ENCODE assay signal across 18 mouse cellular contexts in genomic region chr8:48348901-48349300, GRCm38 (mm10).
A peak's percentile ranks its signal among the peaks of the same experiment; 100 is the strongest.
DNase-seq lines count a peak whose midpoint lies in the region; ATAC-seq lines count a peak whose summit lies in the region.
"Had no signal": no experiment of that assay in that cellular context is flagged by ENCODE, and none has a peak within 500 bp of the region (broad histone marks: within the 10 kb centered on the region; RNA-seq: fewer than 3 reads in every experiment).

No protein-coding gene starts in this region.

- no peaks in the 10 kb centered on the region for H3K9me3 ChIP-seq in heart, embryonic 12.5 days (replicated peaks)
- H3K9me3 ChIP-seq: embryonic facial prominence, embryonic 10.5 days; embryonic facial prominence, embryonic 12.5 days; forebrain, embryonic 10.5 days; forebrain, embryonic 12.5 days had no signal

- no peaks in the 10 kb centered on the region for H3K36me3 ChIP-seq in heart, embryonic 12.5 days

- no peak overlapping the region for H3K4me3 ChIP-seq in heart, embryonic 12.5 days
- H3K4me3 ChIP-seq: embryonic facial prominence, embryonic 10.5 days; embryonic facial prominence, embryonic 12.5 days; erythroblast, embryonic 14.5 days; forebrain, embryonic 10.5 days; forebrain, embryonic 12.5 days had no signal

- no peak for ATAC-seq in heart, embryonic 12.5 days (ENCODE audit: insufficient number of reproducible peaks, low FRiP score)
- ATAC-seq in erythroblast, adult 5-6 weeks (replicated peaks; ENCODE audit: low FRiP score, poor library complexity, severe bottlenecking): no peak
- ATAC-seq: forebrain, embryonic 14.5 days; forebrain, embryonic 16.5 days had no signal

- peak; percentile 52 for DNase-seq in adrenal gland, adult 2 months
- DNase-seq in adrenal gland, postnatal 4 days (ENCODE audit: low spot score in 2 of 2): no peak
- peak; percentile 7 for DNase-seq in adrenal gland, adult 8-10 months
- peak; percentile 9 for DNase-seq in adrenal gland, postnatal 10 days
- DNase-seq: cerebellum, adult 11-12 months; cerebellum, adult 2 months; cerebellum, adult 9-10 months; cerebellum, postnatal 10 days; cerebellum, postnatal 25 days had no signal

- WGBS in heart, embryonic 12.5 days: 85% methylated on average over 5 of the region's 5 CpGs

- no peak overlapping the region for H3K27ac ChIP-seq in heart, embryonic 12.5 days (ENCODE audit: poor library complexity, severe bottlenecking)
- H3K27ac ChIP-seq: embryonic facial prominence, embryonic 10.5 days; embryonic facial prominence, embryonic 12.5 days; forebrain, embryonic 10.5 days; forebrain, embryonic 12.5 days had no signal

- H3K4me1 ChIP-seq in heart, embryonic 12.5 days (replicated peaks): no peaks in the 10 kb centered on the region
- H3K4me1 ChIP-seq: embryonic facial prominence, embryonic 10.5 days; embryonic facial prominence, embryonic 12.5 days had no signal

- H3K4me2 ChIP-seq in heart, embryonic 12.5 days: no peak overlapping the region
- H3K4me2 ChIP-seq: embryonic facial prominence, embryonic 12.5 days; forebrain, embryonic 12.5 days had no signal

- H3K9ac ChIP-seq in heart, embryonic 12.5 days: no peak overlapping the region
- H3K9ac ChIP-seq: embryonic facial prominence, embryonic 12.5 days; forebrain, embryonic 12.5 days had no signal

- no peaks in the 10 kb centered on the region for H3K27me3 ChIP-seq in heart, embryonic 12.5 days (replicated peaks)
- H3K27me3 ChIP-seq: embryonic facial prominence, embryonic 12.5 days; forebrain, embryonic 12.5 days had no signal

Comparison
In these comparisons a context has a peak if more than half of its experiments do, and no peak if none do; other contexts are left out.
1. DNase-seq: peak in adrenal gland, adult 2 months (single experiment), adrenal gland, adult 8-10 months (single experiment) and adrenal gland, postnatal 10 days (single experiment); none in adrenal gland, postnatal 4 days (0 of 2).